Mouse (Mus musculus) forebrain, embryonic 11.5 days (tissue): Measurements from ENCODE around the gene Rtf2. TPM values are rescaled to one million over a fixed set of nuclear protein-coding genes. Genes with fewer than 3 reads are reported as not detected.

ENCODE experiments used
- ATAC-seq: fragments of 200-750 bp; cut with Nextera tagmentation; replicated peaks from 2 replicates; pipeline ENCODE4 v1.8.0; 2017; ENCODE audit warnings: moderate TSS enrichment; ENCODE audit not compliant: low FRiP score
- DNase-seq: peaks from one replicate; pipeline ENCODE4 v3.0.0-alpha.2; 2017; ENCODE audit warnings: low spot score
- H3K27ac ChIP-seq: fragments of 300-500 bp; sonication (generic); 2 replicates; pipeline ENCODE4 v1.5.1; 2014; ENCODE audit warnings: low read depth, low read length
- H3K27me3 ChIP-seq: fragments of 300-500 bp; sonication (generic); 2 replicates; pipeline ENCODE4 v1.6.1; 2014; ENCODE audit warnings: mild to moderate bottlenecking, low read length, mixed read lengths; ENCODE audit not compliant: control insufficient read depth, insufficient read depth
- H3K36me3 ChIP-seq: fragments of 300-500 bp; sonication (generic); 2 replicates; pipeline ENCODE4 v1.6.1; 2014; ENCODE audit warnings: mild to moderate bottlenecking, low read length, moderate library complexity, mixed read lengths; ENCODE audit not compliant: control insufficient read depth, insufficient read depth
- H3K4me1 ChIP-seq: fragments of 300-500 bp; sonication (generic); replicated peaks from 2 replicates; pipeline ENCODE4 v1.6.1; 2014; ENCODE audit warnings: low read length, mixed read lengths; ENCODE audit not compliant: control insufficient read depth, insufficient read depth
- H3K4me2 ChIP-seq: fragments of 300-500 bp; sonication (generic); 2 replicates; pipeline ENCODE4 v1.6.1; 2014; ENCODE audit warnings: low read depth, mild to moderate bottlenecking, low read length, moderate library complexity, mixed read lengths; ENCODE audit not compliant: severe bottlenecking
- H3K4me3 ChIP-seq: fragments of 300-500 bp; sonication (generic); 2 replicates; pipeline ENCODE4 v1.5.1; 2014; ENCODE audit warnings: low read depth, low read length
- H3K9ac ChIP-seq: fragments of 300-500 bp; sonication (generic); 2 replicates; pipeline ENCODE4 v1.6.1; 2014; ENCODE audit warnings: low read length
- H3K9me3 ChIP-seq: fragments of 300-500 bp; sonication (generic); 2 replicates; pipeline ENCODE4 v1.6.1; 2016; ENCODE audit warnings: low read length, mixed read lengths; ENCODE audit not compliant: control insufficient read depth
- WGBS: fragments of 180-500 bp; shearing (Covaris S2); extraction: QIAGEN DNeasy Blood & Tissue Kit; methylation state at CpG from one replicate; pipeline ENCODE4 v1.1.7; 2014; 5-methylcytosine and 5-hydroxymethylcytosine counted together
- polyA plus RNA-seq: library from polyadenylated mRNA; unstranded; fragments of >200 nt; fragmentation: Nextera tagmentation; extraction: Ambion mirVana; gene quantifications from 2 replicates; pipeline ENCODE4 v1.2.1, GENCODE M21; 2014

The Rtf2 gene
- polyA plus RNA-seq, 1 experiment from 2014 or later: 86.0 TPM

DNA sequence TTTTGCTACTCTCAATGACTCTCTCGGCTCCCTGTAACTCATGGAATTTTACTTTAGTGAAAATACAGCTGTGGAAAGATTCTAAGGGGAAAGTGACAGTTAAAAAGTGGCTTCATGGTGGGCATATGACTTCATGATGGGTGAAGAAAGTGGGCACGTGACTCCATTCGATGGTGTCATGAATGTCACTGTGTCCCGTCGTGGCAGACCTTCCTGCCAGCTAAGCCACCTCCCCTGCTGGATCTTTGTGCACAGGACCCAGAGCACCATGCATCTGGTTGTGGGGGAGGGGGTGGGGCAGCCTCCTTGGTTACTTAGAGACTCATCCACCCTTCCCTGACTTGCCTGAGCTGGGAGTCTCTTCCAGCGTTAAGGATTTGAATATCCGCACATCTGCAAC is 36.1 kb upstream of the Rtf2 start:
- H3K27me3 ChIP-seq: no peaks in the 10 kb centered on the region
- DNase-seq (no peak), ATAC-seq (no peak)
- H3K4me1 ChIP-seq: 0 out of 2 replicates have a peak, but pooled peaks cover 2% of the 10 kb centered on the region
- no peak overlapping the region for H3K4me3 ChIP-seq
- H3K9ac ChIP-seq: no peak overlapping the region
- WGBS: 67% methylated on average over 7 of the region's 7 CpGs
- no peaks in the 10 kb centered on the region for H3K9me3 ChIP-seq
- no peak overlapping the region for H3K4me2 ChIP-seq
- H3K27ac ChIP-seq: no peak overlapping the region
- no peaks in the 10 kb centered on the region for H3K36me3 ChIP-seq

DNA sequence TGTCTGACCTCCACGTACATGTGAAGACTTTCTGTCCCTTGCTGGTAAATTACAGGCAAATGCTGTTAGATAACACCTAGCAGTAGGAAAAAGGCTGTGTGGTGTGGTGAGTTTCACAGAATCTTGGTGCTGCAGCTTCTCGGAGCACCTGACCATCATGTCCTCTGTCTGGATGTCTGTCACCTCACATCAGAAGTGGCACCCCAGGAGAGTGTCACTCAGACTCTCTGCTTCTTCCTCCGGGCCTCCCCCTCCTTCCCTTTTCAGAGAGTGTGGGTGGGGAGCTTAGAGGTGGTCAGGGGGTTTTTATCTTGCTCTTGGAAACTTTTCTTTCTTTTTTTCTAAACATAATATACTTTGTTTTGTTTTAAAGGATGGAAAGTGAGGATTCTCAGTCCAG is 35.3 kb upstream of the Rtf2 start:
- Histone ChIP-seq H3K9ac (no peak overlapping the region), H3K4me1 (0 out of 2 replicates have a peak, but pooled peaks cover under 1% of the 10 kb centered on the region), H3K9me3 (no peaks in the 10 kb centered on the region), H3K4me3 (no peak overlapping the region), H3K27me3 (no peaks in the 10 kb centered on the region), H3K4me2 (no peak overlapping the region), H3K27ac (no peak overlapping the region), H3K36me3 (no peaks in the 10 kb centered on the region)
- no peak for ATAC-seq
- WGBS: 74% methylated on average over 3 of the region's 3 CpGs
- DNase-seq: no peak

DNA sequence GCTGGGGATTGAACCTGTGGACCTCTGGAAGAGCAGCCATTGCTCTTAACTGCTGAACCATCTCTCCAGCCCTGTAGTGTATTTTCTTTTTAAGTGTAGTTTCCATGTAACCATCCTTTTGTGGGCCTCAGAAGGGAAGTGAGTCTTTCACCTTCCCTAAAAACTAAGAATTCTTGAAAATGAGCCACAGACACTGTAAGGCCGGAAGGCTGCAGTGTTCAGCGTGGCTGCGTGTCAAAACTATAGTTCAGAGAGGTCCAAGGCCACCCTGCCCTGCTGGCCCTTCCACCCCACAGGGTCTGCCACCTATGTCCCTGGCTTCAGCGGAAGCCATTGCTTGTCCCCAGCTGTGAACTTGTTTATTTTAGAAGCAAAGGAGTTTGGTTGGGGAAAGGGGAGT is 34.2 kb upstream of the Rtf2 start:
- no peak for ATAC-seq
- H3K36me3 ChIP-seq: no peaks in the 10 kb centered on the region

DNA sequence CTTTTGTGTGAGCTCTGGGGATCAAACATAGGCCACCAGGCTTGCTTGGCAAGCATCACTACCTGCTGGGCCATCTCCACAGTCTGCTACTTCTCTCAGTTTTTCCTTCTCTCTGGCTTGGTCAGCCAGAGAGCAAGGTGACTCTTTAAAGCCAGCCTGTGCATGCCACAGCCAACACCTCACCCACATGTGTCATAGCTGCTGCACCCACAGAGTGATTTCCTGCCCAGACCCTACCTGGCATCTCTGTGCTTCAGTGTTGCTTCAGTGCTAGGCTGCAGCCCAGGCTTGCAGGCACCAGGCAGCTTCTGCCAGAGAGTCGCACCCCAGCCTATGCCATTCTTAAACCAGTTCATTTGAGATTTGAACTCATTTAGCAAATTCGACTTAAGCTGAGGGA is 32.9 kb upstream of the Rtf2 start:
- no peaks in the 10 kb centered on the region for H3K36me3 ChIP-seq
- no peaks in the 10 kb centered on the region for H3K9me3 ChIP-seq
- H3K4me3 ChIP-seq: no peak overlapping the region
- ATAC-seq (no peak), DNase-seq (no peak)
- no peak overlapping the region for H3K27ac ChIP-seq
- H3K4me1 ChIP-seq: no peaks in the 10 kb centered on the region
- H3K27me3 ChIP-seq: no peaks in the 10 kb centered on the region
- WGBS: 76% methylated on average over 2 of the region's 2 CpGs
- H3K4me2 ChIP-seq: no peak overlapping the region
- H3K9ac ChIP-seq: no peak overlapping the region

More for the DNA sequence above, 34.2 kb upstream of the Rtf2 start:
- no peak for DNase-seq
- Histone ChIP-seq H3K4me2 (no peak overlapping the region), H3K9ac (no peak overlapping the region), H3K4me1 (no peaks in the 10 kb centered on the region), H3K27me3 (no peaks in the 10 kb centered on the region), H3K27ac (no peak overlapping the region), H3K9me3 (no peaks in the 10 kb centered on the region), H3K4me3 (no peak overlapping the region)
- 85% methylated on average over 4 of the region's 4 CpGs for WGBS

DNA sequence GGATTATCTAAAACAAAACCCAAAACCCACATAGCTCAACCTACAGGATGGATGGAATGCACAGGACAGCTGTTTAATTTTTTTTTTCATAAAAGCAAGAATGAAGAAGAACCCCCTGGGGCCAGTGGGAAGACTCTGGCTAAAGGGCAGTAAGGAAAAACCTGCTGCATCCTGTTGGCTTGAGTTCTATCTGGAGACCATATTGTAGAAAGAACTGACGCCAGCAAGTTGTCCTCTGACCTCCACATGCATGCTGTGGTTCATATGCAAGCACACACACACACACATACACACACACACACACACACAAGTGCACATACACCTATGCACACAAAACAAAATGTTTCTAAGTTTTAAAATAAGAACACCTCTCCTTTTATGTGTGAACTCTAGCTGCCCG is 29.7 kb upstream of the Rtf2 start:
- no peak for DNase-seq
- Histone ChIP-seq H3K36me3 (no peaks in the 10 kb centered on the region), H3K4me2 (no peak overlapping the region), H3K27ac (no peak overlapping the region), H3K9ac (no peak overlapping the region), H3K9me3 (no peaks in the 10 kb centered on the region), H3K4me1 (peaks cover 3% of the 10 kb centered on the region; the same call in 1 of the 2 replicates), H3K4me3 (no peak overlapping the region), H3K27me3 (no peaks in the 10 kb centered on the region)
- 86% methylated on average over 2 of the region's 2 CpGs for WGBS
- no peak for ATAC-seq

DNA sequence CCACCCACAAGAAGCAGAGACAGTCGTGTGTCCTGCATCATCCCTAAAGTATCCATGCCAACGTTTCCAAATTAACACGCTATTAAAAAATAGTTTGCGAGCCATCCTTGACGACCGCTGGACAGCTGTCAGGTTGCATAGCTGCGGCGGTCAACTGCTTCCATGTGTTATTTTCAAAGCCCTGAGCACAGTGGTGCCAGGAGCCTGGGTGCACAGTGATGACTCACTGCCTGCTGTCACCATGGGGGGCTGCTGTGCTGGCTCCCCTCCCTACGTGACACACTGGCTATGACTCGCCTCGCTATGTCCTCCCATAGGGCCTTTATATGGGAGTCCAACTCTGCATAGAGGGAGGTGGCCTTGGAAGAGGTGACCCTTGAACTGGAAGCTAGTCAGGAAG is 29.3 kb upstream of the Rtf2 start:
- no peak overlapping the region for H3K9ac ChIP-seq
- peaks cover 3% of the 10 kb centered on the region; the same call in 1 of the 2 replicates for H3K4me1 ChIP-seq
- DNase-seq (no peak), ATAC-seq (no peak)
- no peaks in the 10 kb centered on the region for H3K27me3 ChIP-seq
- H3K4me2 ChIP-seq: no peak overlapping the region
- WGBS: 84% methylated on average over 11 of the region's 11 CpGs
- H3K27ac ChIP-seq: no peak overlapping the region
- no peaks in the 10 kb centered on the region for H3K9me3 ChIP-seq
- H3K4me3 ChIP-seq: no peak overlapping the region
- H3K36me3 ChIP-seq: no peaks in the 10 kb centered on the region

DNA sequence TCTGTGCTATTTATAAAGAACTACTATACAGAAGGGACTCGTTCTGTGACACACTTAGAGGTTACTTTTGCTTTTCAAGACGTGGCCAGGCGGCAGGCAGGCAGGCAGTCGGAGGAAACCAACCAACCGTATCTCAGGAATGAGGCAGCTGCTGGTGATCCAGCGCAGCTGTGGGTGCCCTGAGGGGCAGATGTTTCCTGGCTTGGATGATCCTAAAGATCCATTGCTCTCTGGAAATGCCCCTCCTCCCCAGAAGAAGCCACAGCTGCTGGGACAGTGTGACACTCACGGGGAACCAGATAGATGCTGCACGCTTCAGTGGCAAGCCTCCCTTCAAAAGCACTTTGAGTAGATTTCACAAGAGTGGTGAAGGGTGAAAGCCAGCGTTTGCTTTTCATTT is 27.9 kb upstream of the Rtf2 start:
- H3K9ac ChIP-seq: no peak overlapping the region
- ATAC-seq (no peak), DNase-seq (no peak)
- H3K4me2 ChIP-seq: no peak overlapping the region
- no peaks in the 10 kb centered on the region for H3K36me3 ChIP-seq
- H3K27ac ChIP-seq: no peak overlapping the region
- 14% methylated on average over 9 of the region's 9 CpGs for WGBS
- no peaks in the 10 kb centered on the region for H3K27me3 ChIP-seq
- H3K9me3 ChIP-seq: no peaks in the 10 kb centered on the region
- peaks cover 3% of the 10 kb centered on the region; the same call in 1 of the 2 replicates for H3K4me1 ChIP-seq
- H3K4me3 ChIP-seq: no peak overlapping the region

DNA sequence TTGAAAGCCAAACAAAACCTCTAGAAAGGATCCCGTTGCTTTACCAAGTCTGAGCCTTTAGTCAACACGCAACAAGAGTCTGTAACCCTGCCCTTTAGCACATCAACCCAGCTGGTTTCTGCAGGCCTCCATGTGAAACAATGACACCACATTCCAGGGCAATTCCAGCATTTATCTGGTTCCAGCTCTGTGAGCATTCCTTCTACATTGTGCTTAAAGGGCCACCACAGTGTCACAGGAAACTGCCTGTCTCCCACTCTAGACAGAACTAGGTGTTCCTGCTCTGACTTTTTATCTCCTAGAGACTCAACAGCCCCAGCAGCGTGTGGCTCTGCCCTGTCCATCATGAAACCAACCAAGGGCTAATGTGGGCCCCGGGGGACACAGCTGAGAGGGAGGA is 27.1 kb upstream of the Rtf2 start:
- Histone ChIP-seq H3K27ac (no peak overlapping the region), H3K4me2 (no peak overlapping the region), H3K36me3 (no peaks in the 10 kb centered on the region), H3K27me3 (no peaks in the 10 kb centered on the region), H3K4me3 (no peak overlapping the region), H3K4me1 (peaks cover 3% of the 10 kb centered on the region; the same call in 1 of the 2 replicates), H3K9me3 (no peaks in the 10 kb centered on the region), H3K9ac (no peak overlapping the region)
- DNase-seq (no peak), ATAC-seq (no peak)
- WGBS: 29% methylated on average over 4 of the region's 4 CpGs

DNA sequence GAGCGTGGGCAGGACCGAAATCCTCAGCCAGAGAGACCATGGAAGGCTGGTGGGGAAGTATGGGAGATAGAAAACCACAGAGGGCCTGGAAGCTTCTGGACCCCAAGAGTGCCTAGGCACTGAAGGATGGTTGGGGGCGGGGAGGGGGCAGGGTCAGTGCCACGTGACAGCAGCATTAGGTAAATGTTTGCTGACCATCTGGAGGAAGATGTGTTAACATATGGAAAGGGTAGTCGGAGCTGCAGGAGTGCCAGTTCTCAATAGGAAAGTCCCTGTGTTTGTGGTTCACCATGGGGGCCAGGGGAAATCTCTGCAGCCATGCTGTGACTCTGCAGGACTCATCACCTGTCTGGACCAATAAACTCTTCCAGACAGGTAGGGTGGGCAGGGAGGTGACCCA is 26.5 kb upstream of the Rtf2 start:
- Histone ChIP-seq H3K4me1 (peaks cover 3% of the 10 kb centered on the region; the same call in 1 of the 2 replicates), H3K4me3 (no peak overlapping the region), H3K4me2 (no peak overlapping the region), H3K27me3 (no peaks in the 10 kb centered on the region), H3K36me3 (no peaks in the 10 kb centered on the region), H3K9ac (no peak overlapping the region), H3K27ac (no peak overlapping the region), H3K9me3 (no peaks in the 10 kb centered on the region)
- DNase-seq: no peak
- ATAC-seq: no peak
- WGBS: 59% methylated on average over 5 of the region's 5 CpGs
